Mouse (Mus musculus) retina, embryonic 14.5 days (tissue): Measurements from ENCODE around the gene Cdcp2.

Source experiments
- DNase-seq: peaks from one replicate; pipeline ENCODE4 v3.0.0-alpha.2; 2015; ENCODE audit warnings: low spot score

Cdcp2 gene

DNA sequence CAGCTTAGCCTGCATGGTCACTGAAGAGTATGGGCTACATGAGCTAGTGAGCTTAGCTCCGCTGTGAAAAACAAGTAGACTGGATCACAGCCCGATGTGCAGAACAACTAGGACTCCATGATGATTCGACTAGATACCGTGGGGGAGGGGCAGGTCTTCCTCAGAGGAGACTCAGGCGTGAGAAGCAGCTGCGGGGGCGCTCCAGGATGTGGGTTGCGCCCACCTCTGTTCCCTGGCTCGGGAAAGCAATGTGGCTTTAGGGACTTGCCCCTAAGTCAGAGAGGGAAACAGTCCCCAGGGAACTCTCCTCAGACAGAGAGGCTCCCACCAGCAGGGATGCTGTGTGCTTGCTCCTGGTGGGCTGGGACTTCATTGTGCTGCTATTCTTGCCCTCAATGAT lies 33.8 kb downstream of the Cdcp2 start:
- DNase-seq = peak; percentile 60

DNA sequence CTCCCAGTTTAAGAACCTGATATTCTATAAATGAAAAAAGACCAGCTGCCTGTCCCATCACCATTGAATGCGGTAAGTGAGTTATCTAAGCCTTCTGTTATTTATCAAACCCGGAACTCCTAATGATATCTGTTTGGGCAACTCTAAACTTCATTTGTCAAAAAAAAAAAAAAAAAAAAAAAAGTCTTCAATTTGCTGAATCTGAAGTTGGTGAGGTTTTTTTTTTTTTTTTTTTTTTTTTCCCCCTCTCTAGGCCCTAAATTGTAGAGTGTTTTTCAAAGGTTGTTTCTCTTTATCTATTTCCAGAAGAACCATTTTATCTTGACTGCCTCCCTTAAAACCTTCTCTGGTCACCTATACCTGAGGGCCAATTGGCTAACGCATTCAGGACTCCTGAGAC lies 38.2 kb downstream of the Cdcp2 start:
- DNase-seq = no peak

DNA sequence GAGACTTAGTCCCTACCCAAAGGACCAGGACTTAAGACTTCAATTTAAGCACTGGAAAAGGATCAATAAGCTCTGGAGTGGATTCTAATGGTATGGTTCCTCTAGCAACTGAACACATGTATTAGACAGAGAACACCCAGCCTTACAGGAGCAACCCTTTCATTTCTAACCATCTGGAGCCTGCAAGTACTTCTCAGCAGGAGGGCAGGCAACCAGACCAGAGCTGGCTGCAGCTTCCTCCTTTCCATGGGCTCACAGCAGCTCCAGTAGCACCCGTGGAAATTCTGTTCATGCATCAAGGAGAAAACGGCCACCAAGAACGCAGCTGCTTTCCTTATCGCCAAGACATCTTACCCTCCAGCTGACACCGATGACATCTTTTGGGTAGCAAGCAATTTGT lies 39.0 kb downstream of the Cdcp2 start:
- DNase-seq = no peak

DNA sequence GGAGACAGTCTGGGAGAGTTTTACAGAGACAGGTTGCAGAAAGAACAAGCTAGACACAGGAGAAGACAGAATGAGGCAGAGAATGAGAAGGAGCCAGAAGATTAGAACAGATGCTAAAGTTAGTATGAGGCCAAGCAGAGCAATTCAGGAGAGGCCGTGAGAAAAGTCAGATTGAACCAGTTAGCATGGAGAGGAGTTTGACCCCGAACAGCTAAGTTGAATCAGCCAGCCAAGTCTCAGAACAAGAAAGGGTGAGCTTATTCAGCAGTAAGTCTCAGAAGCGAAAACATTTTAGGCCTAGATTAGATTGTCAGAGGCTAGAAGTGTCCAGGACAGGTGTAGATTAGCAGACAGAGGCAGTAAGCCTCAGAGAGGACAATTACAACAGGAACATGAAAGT lies 39.8 kb downstream of the Cdcp2 start:
- no peak for DNase-seq

DNA sequence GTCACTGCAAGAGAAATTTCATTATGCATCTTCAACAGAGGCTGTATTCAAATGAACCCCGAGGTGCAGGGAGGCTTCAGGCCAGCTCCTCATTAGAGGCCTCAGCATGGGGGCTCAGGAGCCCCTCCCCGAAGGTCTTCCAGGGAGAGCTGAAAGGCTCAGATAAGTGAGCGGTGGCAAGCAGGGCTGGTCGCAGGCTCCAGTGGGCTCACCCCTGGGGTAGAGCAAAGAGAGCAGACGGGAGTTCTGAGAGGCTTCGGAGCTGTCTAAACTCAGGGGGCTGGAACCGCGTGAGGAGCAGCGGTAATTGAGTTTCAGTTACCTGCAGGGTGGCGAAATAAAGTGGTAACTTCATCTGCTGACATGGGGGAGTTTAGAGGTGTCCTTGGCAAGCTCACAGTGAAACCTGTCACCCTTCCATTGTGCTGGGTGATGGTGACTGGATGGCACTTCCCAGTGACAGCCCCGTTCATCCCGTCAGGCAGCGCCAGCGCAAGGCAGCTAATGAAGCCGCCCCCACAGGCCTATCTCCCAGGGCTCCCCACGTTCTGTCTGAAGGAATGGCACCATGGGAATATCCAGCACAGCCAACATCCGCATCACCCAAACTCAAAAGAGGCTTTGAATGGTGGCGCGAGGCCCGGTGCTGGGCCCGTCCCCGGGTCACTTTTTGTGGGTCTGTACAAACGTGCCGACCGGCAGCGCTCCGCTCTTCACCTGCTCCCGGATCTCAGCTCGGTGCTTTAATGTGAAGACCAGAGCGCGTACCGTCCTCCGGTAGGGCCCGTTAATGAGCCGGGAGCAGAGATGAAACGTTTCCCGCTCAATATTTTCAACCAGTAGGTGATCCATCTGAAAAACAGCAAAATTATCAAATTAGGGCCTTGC lies 42.5 kb downstream of the Cdcp2 start:
- DNase-seq = peak; percentile 24

DNA sequence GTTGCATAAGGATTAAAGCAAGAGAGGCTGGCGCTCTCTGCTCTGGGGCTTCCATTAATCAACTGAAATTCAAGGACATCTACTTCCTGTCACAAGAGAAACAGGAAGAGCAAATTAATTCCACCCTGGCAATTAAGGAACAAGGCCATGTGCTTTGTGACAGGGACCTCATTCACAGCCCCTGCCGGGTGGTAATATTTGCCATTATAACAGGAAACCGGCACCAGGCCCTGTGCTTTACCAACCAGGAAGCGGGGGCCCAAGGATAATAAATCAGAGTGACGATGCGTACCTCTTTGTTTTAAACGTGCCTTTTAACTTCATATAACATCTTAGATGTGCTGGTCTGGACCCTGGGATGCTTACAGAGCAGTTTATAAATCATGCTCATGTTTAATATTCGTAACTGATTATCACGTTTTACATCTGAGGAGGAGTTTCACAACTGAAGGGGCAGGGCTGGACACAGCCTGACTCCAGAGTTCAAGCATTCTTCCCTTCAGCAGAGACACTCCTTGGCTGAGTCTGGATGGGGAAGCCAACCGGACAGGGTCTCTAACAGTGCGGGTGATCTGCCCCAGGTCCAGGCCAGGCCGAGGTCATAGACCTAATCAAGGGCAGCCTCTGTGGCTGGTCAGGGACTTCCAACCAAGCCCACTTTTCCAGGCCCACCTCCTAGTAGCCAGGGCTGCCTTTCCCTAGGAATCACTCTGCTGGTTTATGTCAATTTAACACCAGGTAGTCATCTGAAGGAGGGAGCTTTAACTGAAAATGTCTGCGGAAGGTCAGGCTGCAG lies 43.3 kb downstream of the Cdcp2 start:
- DNase-seq = peak; percentile 64

DNA sequence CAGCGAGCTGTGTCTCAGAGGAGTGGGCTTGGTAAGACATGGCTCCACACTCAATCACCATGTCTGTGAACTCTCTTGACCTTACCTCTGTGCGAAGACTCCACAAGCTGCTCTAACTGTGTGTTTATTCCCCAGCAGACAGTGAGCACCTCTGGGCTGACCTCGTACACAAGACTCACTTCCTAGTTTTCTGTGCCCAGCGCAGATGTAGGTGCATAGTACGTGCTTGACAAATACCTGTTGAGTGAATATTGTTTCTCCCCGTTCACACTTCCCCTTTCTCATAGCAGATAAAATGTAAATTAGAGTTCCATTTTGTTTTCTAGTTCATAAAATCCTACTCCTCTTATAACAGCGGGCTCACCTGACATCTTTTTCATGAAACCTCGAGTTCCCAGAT lies 46.8 kb downstream of the Cdcp2 start:
- DNase-seq = no peak

DNA sequence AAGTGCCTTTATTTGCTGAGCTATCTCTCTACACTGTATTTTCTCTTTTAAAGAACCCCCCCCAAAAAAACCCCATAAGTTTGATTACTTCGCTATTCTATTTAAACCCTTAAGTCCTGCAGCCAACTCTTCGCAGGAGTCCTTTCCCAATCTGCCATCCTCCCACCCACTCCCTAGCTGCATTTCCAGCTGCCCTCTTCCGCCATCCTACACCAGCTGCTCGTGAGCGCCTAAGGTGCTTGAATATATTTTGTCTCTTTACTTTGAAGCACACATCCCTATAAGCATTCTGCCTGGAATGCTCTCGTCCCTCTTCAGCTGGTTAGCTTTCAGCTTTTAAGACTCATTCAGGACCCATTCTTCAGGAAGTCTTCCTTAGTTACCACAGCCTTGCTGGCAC lies 54.3 kb downstream of the Cdcp2 start:
- DNase-seq = no peak

DNA sequence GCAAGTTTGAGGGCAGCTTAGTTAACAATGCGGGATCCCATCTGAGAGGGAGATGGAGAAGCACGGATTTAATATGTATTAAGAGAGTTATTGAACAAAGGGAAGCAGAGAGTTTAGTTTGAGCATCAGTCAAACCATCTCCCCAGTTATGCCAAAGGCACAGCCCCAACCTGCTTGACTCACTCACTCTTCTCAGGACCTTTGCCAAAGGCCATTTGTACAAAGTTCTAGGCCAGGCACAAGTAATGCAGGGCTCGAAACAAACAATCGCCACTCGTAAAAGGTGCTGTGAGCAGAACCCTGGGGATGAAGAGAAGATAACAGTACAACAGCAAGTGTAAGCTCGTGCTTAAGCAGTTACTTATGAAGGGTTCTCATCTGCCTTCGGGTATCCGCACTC lies 55.9 kb downstream of the Cdcp2 start:
- no peak for DNase-seq

DNA sequence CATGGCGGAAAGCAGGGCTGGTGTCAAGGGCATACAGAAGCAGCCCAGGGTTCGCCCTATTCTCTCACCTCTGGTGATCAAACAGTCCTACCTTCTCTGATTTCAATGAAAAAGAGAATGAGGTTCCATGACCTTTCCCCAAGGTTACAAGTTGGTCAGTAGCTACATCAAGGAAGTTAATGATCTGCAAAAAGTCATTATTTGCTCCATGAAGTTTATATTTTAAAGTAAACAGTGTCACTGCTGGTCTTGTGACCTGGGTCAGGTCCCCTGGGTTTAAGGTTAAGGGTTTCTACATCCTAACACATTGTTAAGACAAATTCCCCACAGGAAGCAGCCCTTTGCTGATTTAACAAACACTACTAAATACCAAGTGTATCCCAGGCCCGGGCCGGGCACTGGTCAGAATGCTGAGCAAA lies 60.3 kb downstream of the Cdcp2 start:
- no peak for DNase-seq

DNA sequence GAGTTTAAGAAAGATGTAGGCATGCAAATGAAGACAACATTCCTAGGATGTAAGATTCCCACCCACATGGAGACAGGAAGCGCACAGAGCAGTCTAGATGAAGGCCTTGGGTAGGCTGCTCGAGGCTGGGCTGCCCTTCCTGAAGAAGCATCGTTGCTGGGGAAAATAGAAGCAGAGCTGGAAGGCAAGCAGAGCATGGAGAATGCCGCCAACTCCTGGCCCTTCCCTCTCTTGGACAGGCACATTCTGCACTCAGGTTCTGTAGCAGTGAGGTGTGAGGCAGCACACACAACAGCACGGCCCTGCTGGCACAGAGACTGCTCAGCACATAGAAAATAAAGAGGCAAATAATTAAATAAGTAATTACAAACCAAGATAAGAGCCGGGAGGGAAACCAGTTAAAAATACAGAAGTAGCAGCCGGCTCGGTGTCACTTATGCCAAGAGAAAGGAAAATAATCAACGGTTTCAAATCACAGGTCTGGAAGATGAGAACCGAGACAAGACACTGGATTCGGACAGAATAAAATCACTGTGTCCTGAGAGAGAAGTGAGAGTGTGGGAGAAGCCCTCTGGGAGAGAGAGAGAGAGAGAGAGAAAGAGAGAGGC lies 62.6 kb downstream of the Cdcp2 start:
- no peak for DNase-seq

DNA sequence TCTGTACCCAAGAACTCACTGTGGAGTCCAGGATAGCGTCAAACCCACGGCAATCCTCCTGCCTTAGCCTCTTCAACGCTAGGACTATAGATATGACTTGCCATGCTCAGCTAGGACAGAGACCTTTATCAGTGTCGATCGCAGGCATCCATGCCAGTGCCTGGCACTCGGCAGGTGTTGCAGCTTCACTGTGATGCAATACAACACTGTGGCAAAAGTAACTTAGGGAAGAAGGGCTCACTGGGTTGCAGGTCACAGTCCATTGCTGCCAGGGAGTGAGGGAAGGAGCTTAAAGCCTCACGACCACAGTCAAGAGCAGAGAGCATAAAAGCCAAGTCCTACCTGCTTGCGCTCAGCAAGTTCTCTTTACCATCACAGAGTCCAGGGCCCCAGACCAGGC lies 63.5 kb downstream of the Cdcp2 start:
- no peak for DNase-seq
